Mouse (Mus musculus) hindbrain, postnatal 0 days (tissue): Measurements from ENCODE around the gene Upf1. TPM values are rescaled to one million over a fixed set of nuclear protein-coding genes. Genes with fewer than 3 reads are reported as not detected.

Experiments used
- ATAC-seq: fragments of 200-750 bp; cut with Nextera tagmentation; 2 replicates; pipeline ENCODE4 v1.8.0; 2017; ENCODE audit warnings: mild to moderate bottlenecking, moderate TSS enrichment, moderate library complexity
- DNase-seq: peaks from one replicate; pipeline ENCODE4 v3.0.0-alpha.2; 2015; ENCODE audit warnings: low spot score
- H3K27ac ChIP-seq: fragments of 300-500 bp; sonication (generic); 2 replicates; pipeline ENCODE4 v1.5.1; 2014; ENCODE audit warnings: mild to moderate bottlenecking
- H3K27me3 ChIP-seq: fragments of 300-500 bp; sonication (generic); 2 replicates; pipeline ENCODE4 v1.6.1; 2014; ENCODE audit warnings: low read length, mixed read lengths; ENCODE audit not compliant: insufficient read depth
- H3K36me3 ChIP-seq: fragments of 300-500 bp; sonication (generic); 2 replicates; pipeline ENCODE4 v1.6.1; 2014; ENCODE audit warnings: low read length, mixed read lengths; ENCODE audit not compliant: insufficient read depth
- H3K4me1 ChIP-seq: fragments of 300-500 bp; sonication (generic); 2 replicates; pipeline ENCODE4 v1.6.1; 2014; ENCODE audit warnings: antibody characterized with exemption, low read length, mixed read lengths; ENCODE audit not compliant: insufficient read depth
- H3K4me2 ChIP-seq: fragments of 300-500 bp; sonication (generic); 2 replicates; pipeline ENCODE4 v1.6.1; 2014; ENCODE audit warnings: low read depth, mild to moderate bottlenecking, low read length, moderate library complexity, mixed read lengths
- H3K4me3 ChIP-seq: fragments of 300-500 bp; sonication (generic); 2 replicates; pipeline ENCODE4 v1.5.1; 2014; ENCODE audit warnings: low read length
- H3K9ac ChIP-seq: fragments of 300-500 bp; sonication (generic); replicated peaks from 2 replicates; pipeline ENCODE4 v1.6.1; 2014; ENCODE audit warnings: mild to moderate bottlenecking, low read length, moderate library complexity, mixed read lengths
- H3K9me3 ChIP-seq: fragments of 300-500 bp; sonication (generic); 2 replicates; pipeline ENCODE4 v1.6.1; 2016; ENCODE audit warnings: low read length, mixed read lengths
- CTCF ChIP-seq: IDR thresholded peaks from 2 replicates; pipeline ENCODE4 v1.5.1; 2016; ENCODE audit warnings: antibody characterized with exemption, control low read depth, low read depth
- WGBS: fragments of 180-500 bp; shearing (Covaris S2); extraction: QIAGEN DNeasy Blood & Tissue Kit; methylation state at CpG from one replicate; pipeline ENCODE4 v1.1.7; 2014; 5-methylcytosine and 5-hydroxymethylcytosine counted together
- polyA plus RNA-seq: library from polyadenylated mRNA; unstranded; fragments of >200 nt; fragmentation: Nextera tagmentation; extraction: Ambion mirVana; gene quantifications from 2 replicates; pipeline ENCODE4 v1.2.1, GENCODE M21; 2015
- total RNA-seq: library from RNA; depleted of rRNA; stranded (reverse); fragments of >200 nt; gene quantifications from 2 replicates; pipeline ENCODE4 v1.2.3, GENCODE M21; 2014

Gene Upf1
- total and polyA plus RNA-seq, 2 experiments from 2014 or later = 8.6 to 48.4 TPM

DNA sequence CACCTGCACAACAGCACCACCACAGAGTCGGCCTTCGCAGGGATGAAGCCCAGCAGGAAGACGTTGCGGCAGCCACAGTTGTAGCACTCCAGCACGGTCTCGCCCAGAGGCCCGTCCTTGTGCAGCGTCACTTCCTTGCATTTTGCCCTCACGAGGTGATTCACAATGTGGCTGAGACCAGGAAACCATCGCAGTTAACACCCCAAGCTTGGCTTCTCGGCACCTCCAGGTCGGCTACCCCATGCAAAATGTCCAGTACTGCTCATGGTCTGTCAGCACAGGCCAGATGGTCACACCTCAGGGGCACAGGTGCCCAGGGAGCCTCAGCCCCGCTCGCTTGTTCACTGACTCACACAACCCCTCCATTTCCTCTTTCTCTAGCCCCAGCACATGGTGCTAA is 11.1 kb downstream of the Upf1 start:
- WGBS = 86% methylated on average over 14 of the region's 14 CpGs
- Histone ChIP-seq H3K4me2 (no peak overlapping the region), H3K4me1 (no peaks in the 10 kb centered on the region), H3K27me3 (no peaks in the 10 kb centered on the region), H3K27ac (no peak overlapping the region), H3K9ac (no peak overlapping the region), H3K4me3 (no peak overlapping the region), H3K36me3 (peaks cover 51% of the 10 kb centered on the region), H3K9me3 (no peaks in the 10 kb centered on the region)
- ATAC-seq = no peak
- no peak for DNase-seq
- no peak for TF ChIP-seq CTCF

DNA sequence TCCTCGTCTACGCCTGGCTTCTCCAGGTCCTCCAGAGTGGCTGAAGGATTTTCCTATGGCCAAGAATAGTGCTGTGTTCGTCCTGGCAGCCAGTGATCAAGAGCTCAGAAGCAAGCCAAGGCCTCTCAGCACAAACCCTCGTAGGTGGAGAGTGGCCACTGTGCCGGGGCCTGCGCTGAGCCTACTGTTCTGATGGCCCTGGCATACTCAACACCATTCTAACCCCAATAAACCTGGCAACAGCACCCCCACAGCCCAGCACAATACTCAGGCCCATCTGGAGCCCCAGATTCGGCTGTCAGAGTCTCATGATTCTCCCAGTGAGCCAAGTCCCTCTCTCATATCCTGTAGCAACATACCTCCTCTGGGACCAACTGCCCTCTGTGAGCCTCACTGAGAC is 12.4 kb downstream of the Upf1 start:
- Histone ChIP-seq H3K9ac (no peak overlapping the region), H3K27me3 (no peaks in the 10 kb centered on the region), H3K4me1 (no peaks in the 10 kb centered on the region), H3K27ac (no peak overlapping the region), H3K4me2 (no peak overlapping the region), H3K9me3 (no peaks in the 10 kb centered on the region), H3K4me3 (no peak overlapping the region), H3K36me3 (peaks cover 65% of the 10 kb centered on the region)
- no peak for DNase-seq
- 82% methylated on average over 7 of the region's 7 CpGs for WGBS
- ATAC-seq = no peak
- no peak for TF ChIP-seq CTCF

DNA sequence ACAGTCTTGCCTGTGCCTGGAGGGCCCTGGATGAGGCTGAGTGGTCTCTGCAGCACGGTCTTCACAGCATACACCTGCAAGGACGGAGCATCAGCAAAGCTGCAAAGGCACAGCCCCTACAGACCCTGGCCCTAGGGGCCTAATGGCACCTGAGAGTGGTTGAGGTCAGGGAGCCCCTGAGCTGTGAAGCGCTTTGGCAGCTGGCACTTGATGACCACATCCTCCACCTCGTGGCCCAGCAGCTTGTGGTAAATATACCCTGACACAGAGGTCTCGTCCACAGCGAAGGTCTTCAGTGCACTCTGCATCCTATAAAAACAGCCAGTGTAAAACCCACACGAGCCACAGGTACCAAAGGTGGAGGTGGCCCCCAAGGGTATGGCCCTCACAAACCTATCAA is 14.1 kb downstream of the Upf1 start:
- H3K27ac ChIP-seq = no peak overlapping the region
- peaks cover 81% of the 10 kb centered on the region for H3K36me3 ChIP-seq
- no peaks in the 10 kb centered on the region for H3K4me1 ChIP-seq
- no peak for TF ChIP-seq CTCF
- H3K27me3 ChIP-seq = no peaks in the 10 kb centered on the region
- H3K9ac ChIP-seq = no peak overlapping the region
- WGBS = 92% methylated on average over 7 of the region's 7 CpGs
- no peak overlapping the region for H3K4me3 ChIP-seq
- DNase-seq = no peak
- no peak overlapping the region for H3K4me2 ChIP-seq
- no peaks in the 10 kb centered on the region for H3K9me3 ChIP-seq
- ATAC-seq = no peak

DNA sequence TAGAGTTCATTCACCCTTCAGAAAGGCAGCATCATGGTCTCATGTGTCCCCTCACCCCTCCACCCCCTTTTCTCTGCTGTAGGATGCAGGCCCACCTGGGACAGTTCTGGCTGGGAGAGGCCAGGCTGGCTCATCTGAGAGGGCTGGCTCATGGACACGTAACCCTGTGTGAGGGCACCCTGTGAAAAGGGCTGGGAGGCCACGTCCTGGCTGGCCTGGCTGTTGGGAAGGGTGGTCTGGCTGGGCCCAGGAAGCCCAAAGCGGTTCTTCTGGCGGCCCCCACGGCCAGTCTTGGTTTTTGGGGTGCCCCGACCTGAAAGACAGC is 20.2 kb downstream of the Upf1 start:
- Histone ChIP-seq H3K36me3 (peaks cover 66% of the 10 kb centered on the region), H3K27ac (no peak overlapping the region), H3K4me3 (no peak overlapping the region), H3K4me2 (no peak overlapping the region), H3K4me1 (peaks cover 5% of the 10 kb centered on the region; the same call in 1 of the 2 replicates), H3K27me3 (no peaks in the 10 kb centered on the region), H3K9ac (no peak overlapping the region), H3K9me3 (no peaks in the 10 kb centered on the region)
- ATAC-seq (no peak), DNase-seq (no peak)
- 98% methylated on average over 6 of the region's 6 CpGs for WGBS
- TF ChIP-seq CTCF = no peak

DNA sequence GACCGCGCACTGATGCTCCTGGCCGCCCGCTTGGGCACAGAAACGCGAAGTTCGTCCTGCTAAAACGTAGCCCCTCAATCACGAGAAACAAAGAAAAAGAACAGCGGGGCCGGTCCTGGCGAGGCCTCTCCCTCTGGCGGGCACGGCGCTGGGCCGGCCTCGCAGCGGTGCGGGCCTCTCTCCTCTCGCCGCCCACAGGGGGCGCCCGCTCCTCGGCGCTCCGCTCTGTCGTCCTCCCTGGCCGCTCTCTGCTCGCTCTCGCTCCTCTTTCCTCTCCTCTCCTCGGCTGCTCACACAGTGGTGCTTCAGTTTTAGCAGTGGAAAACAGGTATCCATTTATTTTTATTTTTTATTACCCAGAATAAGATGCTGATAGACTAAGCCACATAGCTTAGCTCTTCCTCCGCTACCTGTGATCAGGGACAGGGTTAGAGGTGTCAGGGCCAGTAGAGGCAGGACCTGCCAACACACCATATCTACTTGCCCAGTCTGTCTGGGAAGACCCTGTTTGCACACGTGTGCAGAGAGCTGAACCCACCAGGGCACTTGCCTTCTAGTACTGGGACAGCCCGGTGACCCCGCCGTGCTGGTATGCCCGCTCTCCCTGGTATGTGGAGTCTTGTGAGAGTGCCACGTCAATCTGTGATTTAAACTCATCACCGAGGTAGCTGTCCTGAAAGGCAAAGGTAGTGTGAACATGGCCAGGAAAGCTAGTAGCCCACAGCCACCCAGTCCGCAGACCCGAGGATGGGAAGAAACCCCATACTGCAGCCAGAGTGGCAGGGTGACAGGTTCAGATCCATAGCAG is 20.8 kb downstream of the Upf1 start:
- ATAC-seq = peak; percentile 76
- Histone ChIP-seq H3K4me1 (peaks cover 5% of the 10 kb centered on the region; the same call in 1 of the 2 replicates), H3K4me3 (no peak overlapping the region), H3K9ac (no peak overlapping the region), H3K36me3 (peaks cover 60% of the 10 kb centered on the region), H3K27ac (0 out of 2 replicates have a peak overlapping the region, but pooled peaks have one; percentile 34), H3K9me3 (no peaks in the 10 kb centered on the region), H3K27me3 (no peaks in the 10 kb centered on the region), H3K4me2 (0 out of 2 replicates have a peak overlapping the region, but pooled peaks have one; percentile 10)
- peak; percentile 63 for TF ChIP-seq CTCF
- peak; percentile 90 for DNase-seq
- 23% methylated on average over 41 of the region's 41 CpGs for WGBS

DNA sequence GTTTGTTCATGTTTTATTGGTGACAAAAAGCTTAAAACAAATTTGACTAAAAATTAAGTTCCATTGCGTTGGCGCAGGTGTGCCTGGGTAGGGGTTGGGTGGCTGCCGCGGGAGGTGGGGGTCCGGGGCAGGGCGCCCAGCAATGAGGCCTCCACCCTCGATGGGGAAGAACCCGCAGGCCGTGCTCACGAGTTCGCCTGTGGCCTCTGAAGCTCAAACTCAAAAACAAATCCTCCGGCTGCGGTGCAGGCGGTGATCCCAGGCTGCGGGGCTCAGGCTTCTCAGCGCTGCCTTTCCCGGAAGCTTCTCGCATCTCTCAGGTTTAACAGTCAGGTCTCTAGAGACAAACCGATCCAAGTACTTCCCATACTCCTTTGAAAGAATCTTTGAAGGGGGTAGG is 21.6 kb downstream of the Upf1 start:
- DNase-seq (peak; percentile 49), ATAC-seq (no peak)
- Histone ChIP-seq H3K4me2 (no peak overlapping the region), H3K9ac (0 out of 2 replicates have a peak overlapping the region, but pooled peaks have one; percentile 33), H3K27me3 (no peaks in the 10 kb centered on the region), H3K36me3 (peaks cover 53% of the 10 kb centered on the region), H3K27ac (peak overlapping the region; percentile 34; the same call in 1 of the 2 replicates), H3K9me3 (no peaks in the 10 kb centered on the region), H3K4me3 (no peak overlapping the region), H3K4me1 (peaks cover 5% of the 10 kb centered on the region; the same call in 1 of the 2 replicates)
- 60% methylated on average over 19 of the region's 19 CpGs for WGBS
- no peak for TF ChIP-seq CTCF

DNA sequence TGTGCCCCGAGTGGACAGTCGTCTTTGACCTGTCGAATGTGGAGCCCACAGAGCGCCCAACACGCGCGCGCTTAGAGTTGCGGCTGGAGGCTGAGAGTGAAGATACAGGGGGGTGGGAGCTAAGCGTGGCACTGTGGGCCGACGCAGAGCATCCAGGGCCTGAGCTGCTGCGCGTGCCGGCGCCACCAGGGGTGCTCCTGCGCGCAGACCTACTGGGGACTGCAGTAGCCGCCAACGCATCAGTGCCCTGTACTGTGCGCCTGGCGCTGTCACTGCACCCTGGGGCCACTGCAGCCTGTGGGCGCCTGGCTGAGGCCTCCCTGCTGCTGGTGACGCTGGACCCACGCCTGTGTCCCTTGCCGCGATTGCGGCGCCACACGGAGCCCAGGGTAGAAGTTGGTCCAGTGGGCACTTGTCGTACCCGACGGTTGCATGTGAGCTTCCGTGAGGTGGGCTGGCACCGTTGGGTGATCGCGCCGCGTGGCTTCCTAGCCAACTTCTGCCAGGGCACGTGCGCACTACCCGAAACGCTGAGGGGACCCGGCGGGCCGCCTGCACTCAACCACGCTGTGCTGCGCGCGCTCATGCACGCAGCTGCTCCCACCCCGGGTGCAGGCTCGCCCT is 22.2 kb downstream of the Upf1 start:
- no peaks in the 10 kb centered on the region for H3K27me3 ChIP-seq
- peak overlapping the region; percentile 46 for H3K27ac ChIP-seq
- H3K4me1 ChIP-seq = peaks cover 5% of the 10 kb centered on the region; the same call in 1 of the 2 replicates
- 26% methylated on average over 53 of the region's 53 CpGs for WGBS
- H3K4me3 ChIP-seq = no peak overlapping the region
- DNase-seq (peak; percentile 84), ATAC-seq (peak; percentile 85)
- peak; percentile 72 for TF ChIP-seq CTCF
- no peaks in the 10 kb centered on the region for H3K9me3 ChIP-seq
- H3K9ac ChIP-seq = 0 out of 2 replicates have a peak overlapping the region, but pooled peaks have one; percentile 9
- peaks cover 49% of the 10 kb centered on the region for H3K36me3 ChIP-seq
- H3K4me2 ChIP-seq = no peak overlapping the region
